Mouse (Mus musculus): ENCODE results near the gene Tmem234.

Gene Tmem234

GRCm38 (mm10) chr4:129622803-129623535, 22.5 kb downstream of the Tmem234 start:
- DNase-seq (ENCODE audit: low spot score) = no peak

- peak; percentile 73 for DNase-seq (ENCODE audit: low spot score)
Measured at GRCm38 (mm10) chr4:129623681-129624091, 23.2 kb downstream of the Tmem234 start, which contains the start of gene Ccdc28b. TSS of gene Ccdc28b (minus strand) at chr4:129623947.

- peak; percentile 90 for DNase-seq (ENCODE audit: low spot score)
Measured at GRCm38 (mm10) chr4:129624281-129625028, 24.0 kb downstream of the Tmem234 start.

- peak; percentile 82 for DNase-seq (ENCODE audit: low spot score)
Measured at GRCm38 (mm10) chr4:129625029-129625370, 24.5 kb downstream of the Tmem234 start.

DNA sequence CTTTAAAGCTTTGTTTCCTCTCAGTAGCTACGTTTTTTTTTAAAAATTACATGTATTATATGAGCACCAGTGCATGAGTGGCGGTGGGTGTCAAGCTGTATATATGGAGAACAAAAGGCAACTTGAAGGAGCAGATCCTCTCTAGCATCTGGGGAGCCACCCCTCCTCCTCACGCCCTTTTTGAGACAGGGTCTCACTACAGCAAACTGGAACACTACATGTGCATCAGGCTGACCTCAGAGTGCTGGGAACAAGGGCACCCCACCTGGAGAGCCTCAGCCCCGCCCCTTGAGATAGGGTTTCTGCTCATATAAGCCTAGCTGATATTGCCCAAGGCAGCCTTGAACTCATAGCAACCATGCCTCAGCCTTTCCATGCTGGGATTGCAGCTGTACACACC, 25.0 kb downstream of the Tmem234 start:
- DNase-seq (ENCODE audit: low spot score) = peak; percentile 9

DNA sequence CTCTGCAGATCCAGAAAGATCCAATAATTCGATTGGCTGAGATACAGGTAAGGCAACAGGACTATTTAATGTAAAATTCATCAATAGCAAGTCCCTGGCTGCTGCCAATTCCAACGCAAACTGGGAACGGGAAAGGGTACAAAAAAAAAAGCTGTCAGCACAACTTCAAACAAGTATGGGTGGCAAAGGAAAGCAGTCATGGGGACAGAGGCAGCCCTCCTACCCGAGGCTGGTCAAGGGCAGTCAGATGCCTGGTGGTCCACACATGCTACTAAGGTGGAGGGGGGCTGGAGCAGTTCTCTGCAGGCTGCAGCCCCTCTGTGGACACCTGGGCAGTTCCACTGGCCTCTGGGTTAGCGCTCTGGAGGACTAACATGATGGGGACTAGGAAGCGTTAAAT, 25.6 kb downstream of the Tmem234 start:
- DNase-seq (ENCODE audit: low spot score) = no peak

DNA sequence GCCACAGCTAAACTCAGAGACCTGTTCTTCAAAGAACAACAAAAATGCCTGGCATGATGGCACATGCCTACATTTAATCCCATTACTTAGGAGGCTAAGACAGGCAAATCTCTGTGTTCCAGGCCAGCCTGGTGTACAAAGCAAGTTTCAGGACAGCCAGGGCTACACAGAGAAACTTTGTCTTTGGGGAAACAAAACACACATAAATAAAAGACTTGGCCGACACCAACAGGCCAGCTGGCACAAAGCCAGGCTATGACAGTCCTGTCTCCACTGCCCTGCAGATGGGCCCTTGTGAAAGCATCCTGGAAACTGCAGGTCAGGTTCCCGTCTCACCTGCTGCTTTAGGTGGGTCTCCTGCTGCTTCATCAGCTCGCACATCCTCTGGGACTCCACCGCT, 30.5 kb downstream of the Tmem234 start:
- no peak for DNase-seq (ENCODE audit: low spot score)

DNA sequence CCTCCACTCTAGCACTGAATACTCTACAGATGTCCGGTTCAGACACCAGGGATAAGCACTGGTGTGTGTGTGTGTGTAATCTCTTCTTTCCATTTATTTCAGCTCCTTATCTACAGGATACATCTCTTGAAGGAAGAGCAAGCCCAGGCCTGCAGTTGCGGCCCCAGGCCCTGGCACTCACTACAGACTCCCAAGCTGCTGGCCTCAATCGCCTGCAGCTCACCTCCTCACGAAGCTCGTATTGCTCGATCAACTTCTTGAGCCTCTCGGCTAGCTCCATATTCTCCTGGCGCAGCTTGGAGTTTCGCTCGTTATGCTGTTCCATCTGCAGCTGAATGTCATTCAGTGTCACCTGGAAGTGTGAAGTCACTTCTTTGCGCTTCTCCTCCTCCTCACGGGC, 31.4 kb downstream of the Tmem234 start:
- DNase-seq (ENCODE audit: low spot score) = no peak

GRCm38 (mm10) chr4:129633852-129634251, 33.4 kb downstream of the Tmem234 start:
- no peak for DNase-seq (ENCODE audit: low spot score)

DNA sequence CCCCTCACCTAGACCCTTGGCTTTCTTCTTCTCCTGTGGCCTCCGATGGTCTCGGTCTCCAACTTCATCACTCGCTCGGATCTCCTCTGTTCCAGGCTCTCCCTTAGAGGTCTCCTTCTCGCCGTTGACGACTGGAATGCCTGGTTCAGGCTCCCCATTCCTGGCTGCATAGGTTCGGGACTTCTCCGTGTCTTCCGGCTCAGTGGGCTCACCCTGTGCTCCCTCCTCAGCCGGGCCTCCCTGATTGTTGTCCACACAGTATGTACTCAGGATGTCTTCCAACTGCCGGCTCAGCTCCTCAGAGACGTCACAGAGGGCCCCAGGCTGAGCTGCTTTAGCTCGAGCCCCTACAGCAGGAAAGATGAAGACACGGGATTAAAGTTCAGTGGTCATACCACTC, 38.8 kb downstream of the Tmem234 start:
- DNase-seq (ENCODE audit: low spot score) = no peak

DNA sequence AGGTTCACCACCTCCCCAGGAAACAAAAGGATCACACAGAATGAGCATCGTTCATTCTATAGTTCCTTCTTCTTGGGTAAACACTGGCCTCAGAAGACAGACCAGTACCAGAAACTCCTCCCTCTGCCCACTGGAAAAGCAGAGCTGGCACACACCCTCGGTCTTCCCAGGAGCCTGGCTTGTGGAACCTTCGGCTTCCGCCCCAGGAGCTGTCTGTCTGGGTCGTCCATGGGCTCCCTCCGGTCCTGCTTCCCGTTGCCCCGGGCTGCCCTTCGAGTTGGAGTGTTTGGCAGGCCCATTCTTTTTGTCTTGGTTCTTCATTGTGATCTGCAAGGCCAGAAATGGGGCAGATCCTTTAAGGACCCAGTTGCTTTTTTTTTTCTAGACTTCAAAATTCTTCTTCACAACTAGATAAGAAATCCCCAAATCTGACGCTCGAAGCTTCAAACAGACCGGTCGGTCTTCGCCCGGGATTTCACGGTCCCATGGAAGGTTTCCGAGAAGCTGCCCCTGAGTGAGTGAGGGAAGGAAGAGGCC, 39.7 kb downstream of the Tmem234 start:
- DNase-seq (ENCODE audit: low spot score) = no peak

DNA sequence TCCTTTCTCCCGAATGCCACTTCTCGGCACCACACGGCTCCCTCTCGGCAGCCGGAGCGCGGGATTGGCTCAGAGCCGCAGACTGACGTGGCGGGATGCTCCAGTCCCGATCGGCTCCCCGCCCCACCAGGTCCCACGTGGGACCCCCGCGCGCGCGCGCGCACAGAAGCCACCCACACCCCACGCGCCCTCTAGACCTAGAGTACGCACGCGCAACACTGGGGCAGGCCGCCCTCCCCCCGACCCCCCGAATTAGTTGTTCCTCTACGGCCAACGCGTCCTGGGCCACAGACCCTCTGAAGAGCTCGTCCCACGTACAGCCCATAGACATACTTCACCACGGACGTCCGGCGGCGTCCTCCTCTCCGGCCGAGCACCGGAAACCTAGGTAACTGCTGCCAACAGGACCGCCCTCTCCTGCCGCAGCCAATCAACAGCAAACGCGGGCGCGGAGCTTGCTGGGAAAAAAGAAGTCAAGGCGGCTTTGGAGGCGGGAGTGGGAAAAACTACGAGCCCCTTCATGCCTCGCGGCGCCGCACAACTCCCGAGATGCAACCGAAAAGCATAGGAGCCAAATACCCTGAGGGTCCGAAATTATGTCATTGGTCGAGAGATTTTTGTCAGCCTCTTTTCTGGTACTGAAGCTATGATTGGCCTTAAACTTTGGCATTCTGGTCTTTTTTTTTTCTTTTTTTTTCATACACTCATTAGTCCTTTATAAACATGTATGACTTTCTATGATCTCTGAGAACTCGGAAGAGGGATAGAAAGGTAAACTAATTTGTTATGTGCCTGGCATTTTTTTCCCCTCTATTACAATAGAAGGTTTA, 40.4 kb downstream of the Tmem234 start, which contains the start of gene Txlna:
Gene Txlna (minus strand): TSS at position 428 of the 830 bp plus-strand sequence.
- DNase-seq (ENCODE audit: low spot score) = peak; percentile 99

DNA sequence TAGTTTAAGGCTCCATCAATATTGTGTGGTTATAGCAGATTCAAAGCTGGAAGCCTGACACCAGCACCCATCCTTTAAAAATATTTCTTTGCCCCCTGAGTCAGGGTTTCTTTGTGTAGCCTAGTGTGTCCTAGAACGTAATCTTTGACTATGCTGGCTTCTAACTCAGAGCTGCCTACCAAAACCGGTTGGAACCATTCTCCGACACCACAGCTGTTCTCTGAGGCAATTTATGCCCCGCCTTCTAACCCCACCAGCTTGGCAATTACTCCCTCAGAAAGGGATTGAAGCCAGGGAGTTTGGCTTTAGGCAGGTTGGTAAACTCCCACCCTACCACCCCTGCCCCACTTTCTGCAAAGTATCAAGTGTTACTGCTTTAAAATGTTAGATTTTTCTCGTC, 41.3 kb downstream of the Tmem234 start:
- DNase-seq (ENCODE audit: low spot score) = peak; percentile 24

DNA sequence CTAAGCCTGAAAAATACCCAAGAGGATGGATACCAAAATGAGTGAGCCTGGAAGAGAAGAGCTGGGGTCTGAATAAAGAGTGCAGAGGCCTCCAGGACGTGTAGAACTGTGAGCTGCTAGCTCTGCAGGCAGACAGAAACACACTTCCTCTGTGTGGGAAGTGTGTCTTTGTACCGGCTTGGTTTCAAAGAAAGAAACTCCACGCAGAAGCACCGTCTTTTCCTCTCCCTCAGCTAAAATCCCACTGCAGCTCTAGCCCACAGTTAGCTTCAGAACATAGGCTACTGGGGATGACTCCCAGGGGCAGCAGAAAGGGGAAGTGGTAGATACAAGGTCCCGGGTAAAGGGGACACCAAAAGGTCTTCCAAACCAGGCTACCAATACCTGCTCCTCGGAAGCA, 44.7 kb downstream of the Tmem234 start:
- no peak for DNase-seq (ENCODE audit: low spot score)

- DNase-seq (ENCODE audit: low spot score) = no peak
Measured at GRCm38 (mm10) chr4:129648656-129649055, 48.2 kb downstream of the Tmem234 start.

GRCm38 (mm10) chr4:129650359-129650758, 49.9 kb downstream of the Tmem234 start:
- no peak for DNase-seq (ENCODE audit: low spot score)

DNA sequence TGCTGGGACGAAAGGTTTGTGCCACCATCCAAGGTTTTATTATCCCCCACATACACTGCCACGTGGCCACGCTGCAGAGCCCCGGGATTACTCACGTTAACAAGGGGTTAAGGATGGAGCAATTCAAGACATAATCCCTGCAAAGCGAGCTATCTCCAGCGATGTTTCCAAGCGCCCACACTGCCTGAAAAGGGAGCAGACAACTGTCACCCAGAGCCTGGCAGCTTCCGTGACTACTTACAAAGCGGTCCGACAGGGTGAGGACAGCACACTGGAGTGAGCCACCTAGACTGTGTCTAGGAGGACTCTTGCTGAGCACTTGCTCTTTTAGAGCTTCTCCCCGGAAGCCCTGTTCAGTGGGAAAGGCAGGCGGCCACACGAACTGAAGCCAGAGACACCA, 54.3 kb downstream of the Tmem234 start:
- no peak for DNase-seq (ENCODE audit: low spot score)

DNA sequence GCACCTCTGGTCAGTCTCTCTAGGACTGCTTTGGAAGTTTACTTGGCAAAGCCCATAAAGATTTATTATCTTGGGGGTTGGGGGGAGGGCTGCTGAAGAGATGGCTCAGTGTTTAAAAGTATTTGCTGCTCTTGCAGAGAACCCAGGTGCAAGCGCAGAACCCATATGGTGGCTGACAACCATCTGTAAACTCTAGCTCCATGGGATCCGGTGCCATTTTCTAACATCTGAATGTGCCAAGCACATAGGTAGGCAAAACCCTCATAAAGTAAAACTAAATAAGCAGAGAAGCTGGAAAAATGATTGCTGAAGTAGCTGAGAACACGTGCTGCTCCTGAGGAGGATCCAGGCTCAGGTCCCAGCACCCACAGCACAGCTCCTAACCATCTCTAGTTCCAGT, 61.1 kb downstream of the Tmem234 start:
- DNase-seq (ENCODE audit: low spot score) = no peak

GRCm38 (mm10) chr4:129662255-129662813, 61.9 kb downstream of the Tmem234 start:
- no peak for DNase-seq (ENCODE audit: low spot score)

DNA sequence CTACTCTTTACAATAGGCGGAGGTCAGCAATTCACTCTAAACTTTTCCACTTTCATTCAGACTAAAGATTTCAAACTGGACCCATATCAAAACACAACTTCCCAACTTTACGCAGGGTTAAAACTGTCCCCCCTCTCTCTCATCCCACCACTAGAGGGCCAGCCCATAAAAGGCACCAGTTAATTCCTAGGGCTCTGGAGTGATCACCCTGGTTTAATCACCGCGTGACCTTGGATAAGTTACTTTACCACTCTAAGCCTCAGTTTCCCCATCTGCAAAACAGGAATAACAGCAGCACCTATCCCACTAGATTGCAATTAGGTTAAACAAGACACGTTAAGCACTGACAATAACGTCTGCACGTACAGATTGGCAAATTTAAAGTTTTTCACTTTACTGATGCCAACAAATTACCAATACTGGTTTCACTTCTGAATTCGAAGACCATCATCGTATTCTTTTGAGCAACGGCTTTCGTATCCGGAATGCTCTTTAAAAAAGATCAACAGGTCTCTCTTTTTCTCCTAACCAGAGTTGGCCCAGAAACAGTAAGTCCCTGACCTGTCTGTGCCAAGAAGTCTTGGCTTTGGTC, 71.1 kb downstream of the Tmem234 start:
- DNase-seq (ENCODE audit: low spot score) = peak; percentile 85

GRCm38 (mm10) chr4:129672083-129672877, 71.8 kb downstream of the Tmem234 start, which contains the start of gene Kpna6:
TSS of gene Kpna6 (minus strand) at chr4:129672767.
- DNase-seq (ENCODE audit: low spot score) = peak; percentile 96

Data from embryo, embryonic 10.5 days (tissue).